Mouse (Mus musculus) bone marrow macrophage, adult 2 months (primary cell): ENCODE measurements at regions not wholly inside any gene's neighbourhood (a gene's known extent, or its start where the extent isn't known, plus 50 kb on each side); places are given as distances from the start of the nearest gene placed in this dataset.

Experiments used
- H3K27ac ChIP-seq: 2 replicates; pipeline ENCODE4 v1.5.1; 2012; ENCODE audit warnings: low read depth, low read length; ENCODE audit not compliant: insufficient read depth
- H3K4me1 ChIP-seq: 2 replicates; pipeline ENCODE4 v1.6.1; 2012; ENCODE audit warnings: low read length; ENCODE audit not compliant: control insufficient read depth, insufficient read depth
- H3K4me3 ChIP-seq: 2 replicates; pipeline ENCODE4 v1.5.1; 2012; ENCODE audit warnings: mild to moderate bottlenecking, low read length, moderate library complexity; ENCODE audit not compliant: insufficient read depth
- CTCF ChIP-seq: IDR thresholded peaks from 2 replicates; pipeline ENCODE4 v1.5.1; 2012; ENCODE audit warnings: low read depth, mild to moderate bottlenecking, low read length, moderate library complexity
- POLR2A ChIP-seq: IDR thresholded peaks from 2 replicates; pipeline ENCODE4 v1.6.1; 2012; ENCODE audit warnings: mild to moderate bottlenecking, low read depth, low read length, borderline replicate concordance

DNA sequence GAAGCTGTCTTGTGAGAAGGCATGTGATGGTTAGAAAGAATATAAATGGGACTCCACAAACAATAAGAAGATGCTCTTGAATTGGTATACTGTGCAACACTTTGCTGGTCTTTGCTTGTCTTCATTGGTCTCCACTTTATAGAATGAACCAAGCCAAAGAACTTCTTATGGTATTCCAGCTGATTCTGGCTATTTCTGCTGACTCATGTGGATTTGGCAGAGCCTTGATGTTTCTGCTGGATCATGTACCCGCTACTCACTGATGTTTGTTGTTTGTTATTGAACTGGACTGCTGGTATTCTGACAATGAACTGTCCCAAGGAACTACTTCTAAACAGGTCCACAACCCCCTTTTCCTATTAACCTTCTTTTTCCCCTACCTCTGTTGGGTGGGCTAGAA, 234.5 kb upstream of the Prep start:
- Histone ChIP-seq H3K27ac (no peak overlapping the region), H3K4me3 (no peak overlapping the region), H3K4me1 (no peaks in the 10 kb centered on the region)
- TF ChIP-seq CTCF (no peak), POLR2A (no peak)

DNA sequence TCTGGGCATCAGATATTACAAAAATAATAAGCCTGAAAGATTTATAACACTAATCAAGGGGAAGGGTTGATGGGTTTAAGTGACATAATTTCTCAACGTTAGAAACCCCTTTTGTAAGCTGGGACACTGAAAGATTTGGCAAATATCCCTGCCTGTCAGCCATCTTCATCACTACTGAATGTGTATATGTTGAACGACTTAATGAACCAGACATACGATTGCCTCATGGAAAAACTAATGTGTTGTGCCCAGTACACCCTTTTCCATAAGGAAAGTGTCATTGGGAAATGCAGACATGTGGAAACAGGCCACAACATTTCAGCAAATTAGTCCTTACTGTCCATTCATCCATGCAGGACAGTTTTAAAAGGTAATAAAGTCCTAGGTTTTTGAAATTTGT, 240.7 kb upstream of the Prep start:
- TF ChIP-seq POLR2A (no peak), CTCF (no peak)
- Histone ChIP-seq H3K4me3 (no peak overlapping the region), H3K4me1 (peaks cover 3% of the 10 kb centered on the region; the same call in 1 of the 2 replicates), H3K27ac (no peak overlapping the region)

DNA sequence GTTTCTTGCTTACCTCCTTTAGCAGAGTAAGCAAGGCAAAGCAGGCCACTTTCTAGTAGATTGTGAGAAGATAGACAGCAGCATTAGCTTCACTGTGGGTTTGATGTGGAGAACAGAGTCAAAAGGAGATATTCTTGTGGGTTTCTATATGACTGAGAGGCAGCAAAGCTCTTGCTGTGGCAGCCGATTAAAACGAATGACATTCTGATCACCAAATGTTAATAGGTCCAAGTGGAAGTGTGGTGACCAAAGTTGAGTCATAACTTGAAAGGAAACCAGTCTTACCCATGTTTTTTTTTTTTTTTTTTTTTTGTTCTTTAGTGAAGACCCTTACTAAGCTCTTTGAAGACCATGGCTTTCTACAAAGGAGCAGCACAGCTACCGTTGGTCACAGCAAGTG, 245.3 kb upstream of the Prep start:
- peaks cover 13% of the 10 kb centered on the region for H3K4me1 ChIP-seq
- no peak overlapping the region for H3K27ac ChIP-seq
- no peak overlapping the region for H3K4me3 ChIP-seq
- TF ChIP-seq POLR2A (no peak), CTCF (no peak)

DNA sequence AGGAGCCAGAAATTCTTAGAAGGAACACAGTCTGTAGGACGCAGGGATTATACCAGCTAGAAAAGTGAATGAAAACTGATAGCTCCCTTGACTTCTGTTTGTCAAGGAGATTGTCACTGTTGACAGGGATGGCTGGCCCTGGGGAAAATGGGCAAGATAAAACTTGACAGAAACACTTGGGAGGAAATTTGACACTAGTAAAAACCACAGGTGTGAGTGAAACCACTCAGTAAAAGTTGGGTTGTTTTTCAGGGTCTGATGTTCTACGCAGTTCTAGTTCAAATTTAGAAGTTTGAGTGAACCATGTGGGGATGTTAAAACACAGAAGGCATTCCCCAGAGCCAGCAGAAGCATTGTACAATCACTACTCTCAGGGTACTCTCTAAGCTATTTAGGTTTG, 246.6 kb upstream of the Prep start:
- H3K4me1 ChIP-seq = peaks cover 13% of the 10 kb centered on the region
- no peak overlapping the region for H3K27ac ChIP-seq
- H3K4me3 ChIP-seq = no peak overlapping the region
- TF ChIP-seq CTCF = no peak
- TF ChIP-seq POLR2A = no peak

DNA sequence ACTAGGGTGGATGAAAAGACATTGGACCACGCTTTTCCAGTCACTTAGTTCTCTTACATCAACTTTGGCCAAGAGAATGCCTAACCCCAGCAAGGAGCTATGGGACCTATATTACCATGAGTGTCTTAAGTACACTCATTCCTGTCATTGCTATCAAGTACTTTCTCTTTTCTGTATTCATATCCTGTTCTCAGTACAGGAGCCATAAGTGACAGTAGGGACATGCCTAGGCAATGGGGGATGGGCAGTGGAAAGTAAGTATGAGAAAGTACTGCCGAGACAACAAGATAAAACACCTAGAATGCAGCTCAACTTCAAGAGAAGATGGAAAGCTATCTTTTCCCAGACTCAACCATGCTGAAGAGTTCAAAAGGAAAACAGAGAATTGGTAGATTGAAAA, 247.6 kb upstream of the Prep start:
- no peak overlapping the region for H3K27ac ChIP-seq
- no peak for TF ChIP-seq CTCF
- H3K4me1 ChIP-seq = peaks cover 13% of the 10 kb centered on the region
- H3K4me3 ChIP-seq = no peak overlapping the region

DNA sequence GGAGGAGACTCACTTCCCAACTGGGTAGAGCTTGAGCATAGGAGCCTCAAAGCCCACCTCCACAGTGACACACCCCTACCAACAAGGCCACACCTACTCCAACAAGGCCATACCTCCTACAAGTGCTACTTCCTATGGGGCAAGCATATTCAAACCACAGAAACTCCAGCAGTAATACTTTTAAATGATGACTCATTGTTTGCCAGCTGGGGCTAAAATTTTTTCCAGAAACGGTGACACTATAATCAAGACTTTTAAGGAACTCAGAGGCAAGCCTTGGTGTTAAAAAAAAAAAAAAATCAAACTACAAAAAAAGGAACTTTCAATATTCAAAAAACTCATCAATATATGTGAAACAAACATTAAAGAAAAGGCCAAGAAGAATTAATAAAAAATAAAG, 248.4 kb upstream of the Prep start:
- H3K27ac ChIP-seq = peak overlapping the region; percentile 13; the same call in 1 of the 2 replicates
- H3K4me1 ChIP-seq = peaks cover 13% of the 10 kb centered on the region
- no peak for TF ChIP-seq CTCF
- TF ChIP-seq POLR2A = no peak
- no peak overlapping the region for H3K4me3 ChIP-seq

DNA sequence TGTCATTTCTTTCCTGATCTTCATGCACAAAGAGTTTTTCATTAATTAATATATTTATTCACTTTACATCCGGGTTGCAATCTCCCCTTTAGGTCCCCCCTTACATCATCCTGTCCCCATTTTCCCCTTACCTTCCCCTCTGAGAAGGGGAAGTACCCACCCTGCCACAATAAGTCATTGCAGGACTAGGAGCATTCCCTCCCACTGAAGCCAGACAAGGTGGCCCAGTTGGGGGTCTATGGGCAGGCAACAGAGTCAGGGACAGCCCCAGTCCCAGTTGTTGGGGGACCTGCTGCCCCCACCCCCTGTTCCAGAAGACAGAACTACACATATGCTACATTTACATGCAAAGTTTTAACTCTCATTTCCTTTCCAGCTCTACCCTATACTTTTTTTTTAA, 267.9 kb upstream of the Prdm1 start:
- no peak overlapping the region for H3K27ac ChIP-seq
- TF ChIP-seq POLR2A (no peak), CTCF (no peak)
- no peaks in the 10 kb centered on the region for H3K4me1 ChIP-seq
- H3K4me3 ChIP-seq = no peak overlapping the region

DNA sequence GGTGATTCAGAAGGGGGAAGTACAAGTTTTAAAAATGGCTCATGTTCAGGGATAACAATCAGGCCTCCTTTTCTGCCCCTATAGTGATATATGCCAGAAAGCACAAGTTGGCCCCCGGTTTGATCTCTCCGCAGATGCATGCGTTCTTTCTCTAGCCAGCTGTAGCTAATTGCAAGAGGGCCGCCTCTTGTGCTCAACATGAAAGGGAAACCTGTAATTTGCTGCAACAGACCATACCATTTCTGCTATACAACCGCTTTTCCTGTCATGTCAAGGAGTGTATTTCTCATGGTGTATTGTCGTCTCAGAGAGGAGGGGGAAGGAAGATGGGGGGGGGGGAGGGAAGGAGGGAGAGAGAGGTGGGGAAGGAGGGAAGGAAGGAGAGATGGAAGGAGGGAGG, 257.1 kb upstream of the Prdm1 start:
- Histone ChIP-seq H3K27ac (no peak overlapping the region), H3K4me3 (no peak overlapping the region), H3K4me1 (no peaks in the 10 kb centered on the region)
- TF ChIP-seq POLR2A = no peak
- no peak for TF ChIP-seq CTCF

DNA sequence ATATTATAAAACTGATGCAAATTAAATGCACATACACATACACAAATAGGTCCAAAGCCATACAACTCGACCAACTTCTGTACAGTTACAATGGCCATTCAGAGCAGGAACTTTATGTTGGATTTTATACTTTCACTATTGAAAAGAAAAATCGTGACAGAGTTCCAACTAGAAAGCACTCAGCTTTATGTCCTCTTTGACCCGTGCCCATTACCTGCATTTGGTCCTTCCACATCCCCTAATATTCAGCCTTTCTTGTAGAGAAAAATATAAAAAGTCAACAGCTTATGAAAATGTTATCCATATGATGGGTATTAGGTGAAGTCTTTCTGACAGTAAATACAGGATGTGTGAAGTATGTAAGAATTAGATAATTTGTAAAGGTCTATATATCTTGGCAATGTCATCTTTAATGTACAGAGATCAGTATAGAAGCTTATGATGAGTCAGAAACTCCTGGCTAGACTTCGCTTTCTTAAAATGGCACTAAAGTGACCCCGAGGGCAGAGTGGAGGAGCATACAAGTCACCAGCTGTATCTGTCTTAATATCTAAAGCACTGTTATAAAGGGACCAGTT, 252.2 kb upstream of the Prdm1 start:
- H3K4me1 ChIP-seq = peaks cover 8% of the 10 kb centered on the region
- TF ChIP-seq POLR2A = no peak
- TF ChIP-seq CTCF = no peak
- no peak overlapping the region for H3K27ac ChIP-seq
- no peak overlapping the region for H3K4me3 ChIP-seq

DNA sequence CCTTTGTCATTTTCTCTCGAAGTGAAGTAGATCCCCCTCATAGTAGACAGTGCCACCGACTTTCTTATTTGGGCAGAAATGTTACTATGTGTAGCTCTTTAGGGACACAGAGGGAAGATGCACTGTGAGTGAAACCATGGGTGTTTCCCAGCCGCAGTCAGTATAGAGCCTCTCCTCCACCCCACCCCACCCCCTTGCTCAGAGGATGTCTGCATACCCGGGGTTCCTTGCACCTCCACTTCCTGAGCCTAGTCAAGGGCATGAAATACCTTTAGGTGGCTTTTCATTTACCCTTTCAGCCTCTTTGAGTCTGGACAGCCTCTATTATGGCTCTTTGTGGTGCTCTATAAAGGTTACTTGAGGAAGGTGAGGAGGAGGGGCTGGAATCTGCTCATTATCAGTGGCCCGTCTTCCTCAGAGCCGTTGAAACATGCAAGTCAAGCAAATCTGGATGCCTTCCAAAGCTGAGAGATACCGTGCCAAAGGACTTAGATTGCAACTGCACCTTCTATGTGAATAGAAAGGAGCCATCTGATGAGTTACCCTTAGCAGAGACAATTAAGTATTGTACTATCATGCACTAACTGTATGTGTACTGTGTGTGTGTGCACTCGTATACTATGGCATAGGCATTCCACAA, 251.4 kb upstream of the Prdm1 start:
- Histone ChIP-seq H3K27ac (no peak overlapping the region), H3K4me1 (peaks cover 8% of the 10 kb centered on the region), H3K4me3 (no peak overlapping the region)
- TF ChIP-seq POLR2A = no peak
- no peak for TF ChIP-seq CTCF

DNA sequence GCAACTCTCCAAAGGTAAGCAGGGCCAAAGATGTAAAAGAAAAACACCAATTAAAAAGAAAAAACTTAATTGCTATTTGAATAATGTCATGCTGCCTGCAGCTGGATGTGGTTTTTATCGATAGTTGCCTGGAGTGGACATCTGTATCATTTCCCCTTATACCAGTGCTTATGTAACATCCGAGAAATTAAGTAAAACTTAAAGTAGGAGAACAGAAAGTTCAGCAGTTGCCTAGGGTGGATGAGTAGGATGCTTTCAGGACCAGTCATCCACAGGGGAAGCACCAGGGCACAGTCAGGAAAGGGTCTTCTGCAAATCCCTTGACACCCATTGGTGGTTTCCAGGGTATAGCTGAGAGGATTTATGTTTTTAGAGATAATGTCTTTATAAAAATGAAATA, 248.9 kb upstream of the Prdm1 start:
- Histone ChIP-seq H3K4me3 (no peak overlapping the region), H3K27ac (no peak overlapping the region), H3K4me1 (peaks cover 8% of the 10 kb centered on the region)
- TF ChIP-seq CTCF (no peak), POLR2A (no peak)
